Mouse (Mus musculus) heart, postnatal 14 days (tissue): ENCODE measurements at regions not wholly inside any gene's neighbourhood (a gene's known extent, or its start where the extent isn't known, plus 50 kb on each side); places are given as distances from the start of the nearest gene placed in this dataset.

ENCODE experiments used
- DNase-seq, 2 experiments: peaks; one replicate each; pipeline ENCODE4 v3.0.0; 2021 to 2022
- intact Hi-C: fragments of 180-260 bp; cut with DNase I; formaldehyde crosslinking; loops from one replicate; pipeline ENCODE4 v1.15.1; 2025

GRCm38 (mm10) chr13:101625922-101626321 is 142.1 kb downstream of the Pik3r1 start:
- no peak for DNase-seq
- intact Hi-C loops = no loop called here

GRCm38 (mm10) chr13:101624179-101624581 is 143.8 kb downstream of the Pik3r1 start:
- no peak for DNase-seq
- intact Hi-C loops = no loop called here

GRCm38 (mm10) chr13:101622649-101623048 is 145.4 kb downstream of the Pik3r1 start:
- intact Hi-C loops = no loop called here
- no peak for DNase-seq

GRCm38 (mm10) chr13:101620660-101621059 is 147.4 kb downstream of the Pik3r1 start:
- DNase-seq = no peak
- intact Hi-C loops = no loop called here

GRCm38 (mm10) chr13:101619154-101619553 is 148.9 kb downstream of the Pik3r1 start:
- DNase-seq = no peak
- intact Hi-C loops = no loop called here

GRCm38 (mm10) chr13:101612786-101613185 is 155.2 kb downstream of the Pik3r1 start:
- DNase-seq = peak in 1 of 2 experiments; percentile 7

GRCm38 (mm10) chr13:101611725-101612124 is 156.3 kb downstream of the Pik3r1 start:
- DNase-seq = no peak
- intact Hi-C loops = no loop called here

More at GRCm38 (mm10) chr13:101612786-101613185, 155.2 kb downstream of the Pik3r1 start:
- intact Hi-C loops = no loop called here

GRCm38 (mm10) chr13:101606184-101606730 is 161.8 kb downstream of the Pik3r1 start:
- DNase-seq = no peak
- intact Hi-C loops = no loop called here

GRCm38 (mm10) chr13:101605685-101606084 is 162.3 kb downstream of the Pik3r1 start:
- DNase-seq = no peak
- intact Hi-C loops = no loop called here

GRCm38 (mm10) chr13:101605051-101605450 is 163.0 kb downstream of the Pik3r1 start:
- no peak for DNase-seq
- intact Hi-C loops = no loop called here

- intact Hi-C loops = no loop called here
- DNase-seq = no peak
These were observed 169.9 kb downstream of the Pik3r1 start for GRCm38 (mm10) chr13:101598126-101598485.

- intact Hi-C loops = no loop called here
- DNase-seq = peak; percentile 5 to 12
These were observed 170.5 kb downstream of the Pik3r1 start for GRCm38 (mm10) chr13:101597243-101598125.

GRCm38 (mm10) chr13:101594511-101595175 is 173.4 kb downstream of the Pik3r1 start:
- DNase-seq = no peak
- intact Hi-C loops = no loop called here

GRCm38 (mm10) chr13:101592355-101592754 is 175.7 kb downstream of the Pik3r1 start:
- intact Hi-C loops = no loop called here
- DNase-seq = no peak

- no peak for DNase-seq
- intact Hi-C loops = no loop called here
These were observed 179.1 kb downstream of the Pik3r1 start for GRCm38 (mm10) chr13:101588905-101589304.

GRCm38 (mm10) chr13:101586787-101587186 is 181.2 kb downstream of the Pik3r1 start:
- intact Hi-C loops = no loop called here

GRCm38 (mm10) chr13:101576481-101576880 is 191.5 kb downstream of the Pik3r1 start:
- DNase-seq = no peak
- intact Hi-C loops = no loop called here

More at GRCm38 (mm10) chr13:101586787-101587186, 181.2 kb downstream of the Pik3r1 start:
- no peak for DNase-seq

GRCm38 (mm10) chr13:101572809-101573590 is 195.0 kb downstream of the Pik3r1 start:
- DNase-seq = no peak

GRCm38 (mm10) chr13:101572246-101572645 is 195.8 kb downstream of the Pik3r1 start:
- intact Hi-C loops = no loop called here
- no peak for DNase-seq

More at GRCm38 (mm10) chr13:101572809-101573590, 195.0 kb downstream of the Pik3r1 start:
- intact Hi-C loops = no loop called here

GRCm38 (mm10) chr13:101570034-101570433 is 198.0 kb downstream of the Pik3r1 start:
- DNase-seq = no peak
- intact Hi-C loops = no loop called here
